Mouse (Mus musculus): ENCODE results near the gene Cdc42ep3. TPM values are rescaled to one million over a fixed set of nuclear protein-coding genes. Genes with fewer than 3 reads are reported as not detected.
A peak's percentile ranks its signal among the peaks of the same experiment; 100 is the strongest.

The Cdc42ep3 gene
- 10 to 100 TPM; 31.4 to 31.8 TPM for polyA plus RNA-seq (2017; shearing (Covaris generic))

- peak; percentile 60 for ATAC-seq
Measured at GRCm38 (mm10) chr17:79354444-79355270, at the start of gene Cdc42ep3. TSS of gene Cdc42ep3 (minus strand) at chr17:79355091.

- no peak for ATAC-seq
Measured at GRCm38 (mm10) chr17:79400356-79400755, 45.5 kb upstream of the Cdc42ep3 start.

GRCm38 (mm10) chr17:79398416-79398815, 43.5 kb upstream of the Cdc42ep3 start:
- ATAC-seq: no peak

- no peak for ATAC-seq
Measured at GRCm38 (mm10) chr17:79394799-79395198, 39.9 kb upstream of the Cdc42ep3 start.

- ATAC-seq: no peak
Measured at GRCm38 (mm10) chr17:79393886-79394285, 39.0 kb upstream of the Cdc42ep3 start.

- ATAC-seq: no peak
Measured at GRCm38 (mm10) chr17:79387465-79388066, 32.7 kb upstream of the Cdc42ep3 start.

- no peak for ATAC-seq
Measured at GRCm38 (mm10) chr17:79381485-79381884, 26.6 kb upstream of the Cdc42ep3 start.

- peak; percentile 99 for ATAC-seq
Measured at GRCm38 (mm10) chr17:79379191-79379590, 24.3 kb upstream of the Cdc42ep3 start.

- ATAC-seq: no peak
Measured at GRCm38 (mm10) chr17:79376434-79377210, 21.7 kb upstream of the Cdc42ep3 start.

- ATAC-seq: no peak
Measured at GRCm38 (mm10) chr17:79372973-79373372, 18.1 kb upstream of the Cdc42ep3 start.

- no peak for ATAC-seq
Measured at GRCm38 (mm10) chr17:79364749-79365450, 10.0 kb upstream of the Cdc42ep3 start.

- peak; percentile 7 for ATAC-seq
Measured at GRCm38 (mm10) chr17:79356071-79356601, 1.2 kb upstream of the Cdc42ep3 start.

- ATAC-seq: peak; percentile 62
Measured at GRCm38 (mm10) chr17:79355271-79355991, 540 bp upstream of the Cdc42ep3 start.

- ATAC-seq: no peak
Measured at GRCm38 (mm10) chr17:79354174-79354443, 782 bp downstream of the Cdc42ep3 start.

GRCm38 (mm10) chr17:79353446-79354173, 1.3 kb downstream of the Cdc42ep3 start:
- no peak for ATAC-seq

- ATAC-seq: no peak
Measured at GRCm38 (mm10) chr17:79350751-79351191, 4.1 kb downstream of the Cdc42ep3 start.

GRCm38 (mm10) chr17:79349371-79349770, 5.5 kb downstream of the Cdc42ep3 start:
- no peak for ATAC-seq

- peak; percentile 92 for ATAC-seq
Measured at GRCm38 (mm10) chr17:79347920-79348589, 6.8 kb downstream of the Cdc42ep3 start.

- ATAC-seq: no peak
Measured at GRCm38 (mm10) chr17:79347291-79347690, 7.6 kb downstream of the Cdc42ep3 start.

- no peak for ATAC-seq
Measured at GRCm38 (mm10) chr17:79345001-79345709, 9.7 kb downstream of the Cdc42ep3 start.

All from activated CD4-positive, CD25-positive, alpha-beta regulatory T cell, adult 4 months (primary cell).